Mouse (Mus musculus) lung, postnatal 0 days (tissue): Measurements from ENCODE around the gene Zfp934.
"Not testable (repeated sequence)": the region's sequence is repeated elsewhere in the genome, so short reads cannot be mapped to it uniquely, and the experiment has no call there.

Experiments used
- CTCF ChIP-seq: IDR thresholded peaks from 2 replicates; pipeline ENCODE4 v1.5.1; 2016; ENCODE audit warnings: antibody characterized with exemption, mild to moderate bottlenecking
- EP300 ChIP-seq: IDR thresholded peaks from 2 replicates; pipeline ENCODE4 v1.6.1; 2016; ENCODE audit warnings: antibody characterized with exemption, mild to moderate bottlenecking, control low read depth

DNA sequence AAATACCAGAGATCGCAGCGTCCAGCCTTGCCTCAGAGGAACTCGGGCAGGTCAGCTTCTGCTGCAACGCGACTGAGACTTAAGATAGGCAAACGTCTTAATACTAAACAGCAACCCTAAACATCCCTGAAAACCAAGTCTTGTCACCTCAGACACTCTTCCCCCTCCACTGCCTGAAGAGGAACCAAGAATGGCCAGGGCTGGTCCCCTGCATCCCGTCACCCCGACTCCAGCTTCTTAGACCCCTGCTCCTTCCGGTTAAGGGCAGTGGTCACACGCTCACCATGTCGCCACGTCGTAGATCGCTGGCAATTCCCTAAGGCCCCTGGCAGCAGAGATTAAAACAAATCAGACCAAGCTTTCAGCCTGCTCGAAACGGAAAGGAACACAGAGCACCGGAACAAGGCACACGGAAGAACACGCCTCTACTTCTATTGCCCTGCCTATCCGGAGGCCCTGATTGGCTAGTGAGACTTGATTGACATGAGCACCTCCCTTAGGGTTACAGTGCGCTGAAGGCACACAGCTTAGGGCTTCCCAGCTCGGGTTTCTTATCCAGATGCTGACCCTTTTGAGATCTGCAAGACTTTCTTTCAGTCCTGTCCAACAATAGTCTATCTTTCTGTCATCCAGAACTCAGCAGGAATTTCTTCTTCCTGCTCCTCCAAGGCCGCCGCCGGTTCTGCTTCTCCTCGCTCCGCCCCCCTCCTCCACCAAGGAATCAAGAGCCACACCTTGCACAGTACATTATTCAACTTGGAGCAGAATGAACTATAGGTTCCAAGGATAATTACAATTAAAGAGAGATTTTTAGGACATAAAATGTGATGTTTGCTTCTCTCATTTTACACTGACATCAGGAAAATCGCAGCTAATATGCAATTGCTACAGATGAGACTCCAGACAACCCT is 104.3 kb downstream of the Zfp934 start, which contains the start of gene Gm49359:
- TF ChIP-seq CTCF, EP300: not testable (repeated sequence)
